Mouse (Mus musculus) CD4-positive helper T cell, adult 2 months (primary cell): ENCODE results near the gene Bex6.
"Not testable (repeated sequence)": the region's sequence is repeated elsewhere in the genome, so short reads cannot be mapped to it uniquely, and the experiment has no call there.

ENCODE experiments used
- DNase-seq: peaks from one replicate; pipeline ENCODE4 v3.0.0-alpha.2; 2012; ENCODE audit warnings: low read depth, missing footprints, low spot score

Gene Bex6

DNA sequence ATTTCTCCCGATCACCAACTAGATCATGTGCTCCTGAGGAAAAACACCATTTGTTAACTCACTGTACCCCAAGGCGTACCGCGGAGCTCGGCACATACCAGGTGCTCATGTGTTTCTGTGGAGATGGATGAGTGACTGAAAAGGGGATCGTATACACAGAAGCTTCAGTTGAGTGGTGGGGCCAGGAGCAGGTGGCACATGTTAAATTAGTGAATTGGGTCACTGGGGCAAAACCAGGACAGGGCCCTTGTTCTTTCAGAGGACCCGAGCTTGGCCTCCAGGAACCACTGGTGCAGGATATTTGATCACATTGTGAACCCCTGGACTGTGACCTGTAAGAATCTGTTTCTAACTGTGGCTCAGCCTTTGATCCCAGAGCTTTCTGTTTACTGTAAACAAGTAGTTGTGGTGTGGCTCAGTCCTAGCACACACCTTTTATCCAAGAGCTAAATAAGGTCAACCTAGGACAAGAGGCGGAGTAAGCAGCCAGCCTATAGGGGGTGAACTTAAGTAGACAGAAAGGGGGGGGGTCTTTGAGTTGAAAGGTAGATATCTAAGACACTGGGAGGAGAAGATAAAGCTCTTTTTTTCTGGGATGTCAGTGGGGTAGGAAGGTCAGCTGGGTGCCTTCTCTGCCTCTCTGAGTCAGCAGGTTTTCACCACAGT lies 5.2 kb upstream of the Bex6 start:
- DNase-seq, result no peak

DNA sequence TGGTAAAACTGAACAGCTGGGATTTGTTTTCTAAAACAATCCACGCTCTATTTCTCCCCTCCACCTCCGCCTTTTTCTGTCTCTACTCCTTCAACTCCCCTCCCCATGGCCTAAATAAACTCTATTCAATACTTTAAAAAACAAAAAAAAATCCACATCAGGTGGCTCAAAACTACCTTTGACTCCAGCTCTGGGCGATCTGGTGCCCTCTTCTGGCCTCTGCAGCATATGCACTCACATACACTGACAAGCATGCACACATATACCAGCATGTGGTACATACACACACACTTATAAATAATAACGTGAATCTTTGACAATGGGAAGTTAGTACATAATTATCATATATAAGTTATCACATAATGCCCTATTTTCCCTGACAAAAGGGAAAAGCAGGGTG lies 4.6 kb upstream of the Bex6 start:
- no peak for DNase-seq

DNA sequence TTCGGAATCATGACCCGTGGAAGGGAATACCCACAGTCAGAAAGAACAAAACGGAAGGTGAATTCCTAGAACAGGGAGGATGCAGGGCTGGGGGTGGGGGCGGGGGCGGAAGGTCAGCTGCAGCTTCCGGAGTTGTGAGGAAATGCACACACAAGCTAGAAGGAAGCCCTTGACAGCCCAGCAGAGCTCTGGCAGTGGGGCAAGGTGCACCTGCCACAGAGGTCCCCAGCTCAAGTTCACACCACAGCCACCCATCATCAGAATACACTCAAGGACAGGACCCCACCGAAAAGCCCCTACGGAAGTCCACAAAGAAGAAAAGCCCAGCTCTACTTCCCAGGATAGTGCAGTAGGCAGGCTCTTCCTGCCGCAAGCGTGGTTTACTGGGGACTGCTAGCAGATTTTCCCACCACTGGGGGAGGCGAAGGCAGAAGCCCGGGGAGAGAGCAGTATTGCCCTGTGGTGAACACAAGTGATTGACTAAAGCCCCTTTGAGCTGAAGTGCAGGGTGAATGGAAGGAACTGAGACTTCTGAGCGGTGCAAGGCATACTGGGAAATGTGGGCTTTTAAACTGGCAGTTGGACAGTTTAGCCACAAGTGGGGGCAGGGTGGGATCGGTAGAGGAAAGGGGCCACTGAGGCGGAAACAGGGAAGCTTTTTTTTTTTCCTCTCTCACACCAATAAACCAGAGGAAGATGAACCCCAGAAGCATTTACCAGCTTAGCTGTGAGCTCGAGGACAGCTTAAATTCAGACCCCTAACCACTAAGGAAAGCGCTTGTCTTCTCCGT lies 2.5 kb upstream of the Bex6 start:
- DNase-seq, result peak; percentile 69

DNA sequence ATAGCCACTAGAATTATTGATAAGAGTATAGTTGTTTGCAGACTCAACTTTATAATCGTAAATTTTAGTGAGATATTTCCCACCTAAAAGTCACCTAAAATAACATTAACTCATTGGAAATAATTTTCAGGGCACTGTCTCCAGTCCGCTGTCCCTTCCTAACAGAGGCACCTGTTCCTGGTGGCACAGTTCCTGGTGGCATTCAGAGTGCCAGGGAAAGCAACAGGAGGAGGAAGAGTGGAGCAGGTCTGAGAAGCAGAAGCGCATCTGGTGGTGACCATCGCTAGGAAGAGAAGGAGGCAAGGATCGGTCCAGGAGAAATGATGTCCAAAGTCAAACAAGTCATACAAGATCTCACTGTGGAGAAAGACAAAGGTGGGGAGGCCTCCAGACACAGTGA lies 6.4 kb downstream of the Bex6 start:
- no peak for DNase-seq

DNA sequence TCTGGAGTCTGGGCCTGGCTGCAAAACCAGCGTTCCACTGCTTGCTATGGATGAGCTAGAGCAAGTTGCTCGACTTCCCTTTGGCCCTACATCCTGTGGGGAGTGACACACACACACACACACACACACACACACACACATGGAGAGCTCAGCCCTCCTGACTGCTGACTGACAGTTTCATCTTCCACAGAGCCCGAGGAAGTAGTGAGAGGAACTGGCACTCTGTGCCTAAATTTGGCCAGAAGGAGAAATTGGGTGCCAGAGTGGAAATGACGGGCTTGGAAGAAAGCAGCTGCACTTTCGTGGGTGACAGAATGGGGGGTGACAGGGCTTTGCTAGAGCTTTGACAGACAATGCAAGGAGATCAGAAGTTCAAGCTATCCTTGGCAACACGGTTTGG lies 9.5 kb downstream of the Bex6 start:
- no peak for DNase-seq

DNA sequence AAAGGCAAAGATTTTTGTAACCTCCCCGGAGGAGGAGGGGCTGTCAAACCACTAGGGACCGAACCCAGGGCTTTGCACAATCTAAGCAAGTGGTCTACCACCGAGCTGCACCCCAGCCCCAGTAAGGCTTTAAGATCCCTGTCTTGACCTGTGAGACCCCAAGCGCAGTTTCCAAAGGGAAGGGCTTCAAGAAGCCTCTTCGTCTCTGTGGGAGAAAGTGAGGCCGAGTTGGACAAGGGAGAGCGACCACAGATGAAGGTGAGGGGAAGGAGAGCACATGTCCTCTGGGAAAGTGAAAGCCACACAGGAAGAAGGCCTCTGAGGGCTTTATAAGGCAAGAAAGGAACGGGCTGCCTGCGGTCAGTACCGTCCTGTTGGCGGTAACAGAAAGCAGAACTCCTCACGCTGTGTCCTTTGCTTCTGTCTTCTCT lies 10.4 kb downstream of the Bex6 start:
- DNase-seq, result peak; percentile 58

DNA sequence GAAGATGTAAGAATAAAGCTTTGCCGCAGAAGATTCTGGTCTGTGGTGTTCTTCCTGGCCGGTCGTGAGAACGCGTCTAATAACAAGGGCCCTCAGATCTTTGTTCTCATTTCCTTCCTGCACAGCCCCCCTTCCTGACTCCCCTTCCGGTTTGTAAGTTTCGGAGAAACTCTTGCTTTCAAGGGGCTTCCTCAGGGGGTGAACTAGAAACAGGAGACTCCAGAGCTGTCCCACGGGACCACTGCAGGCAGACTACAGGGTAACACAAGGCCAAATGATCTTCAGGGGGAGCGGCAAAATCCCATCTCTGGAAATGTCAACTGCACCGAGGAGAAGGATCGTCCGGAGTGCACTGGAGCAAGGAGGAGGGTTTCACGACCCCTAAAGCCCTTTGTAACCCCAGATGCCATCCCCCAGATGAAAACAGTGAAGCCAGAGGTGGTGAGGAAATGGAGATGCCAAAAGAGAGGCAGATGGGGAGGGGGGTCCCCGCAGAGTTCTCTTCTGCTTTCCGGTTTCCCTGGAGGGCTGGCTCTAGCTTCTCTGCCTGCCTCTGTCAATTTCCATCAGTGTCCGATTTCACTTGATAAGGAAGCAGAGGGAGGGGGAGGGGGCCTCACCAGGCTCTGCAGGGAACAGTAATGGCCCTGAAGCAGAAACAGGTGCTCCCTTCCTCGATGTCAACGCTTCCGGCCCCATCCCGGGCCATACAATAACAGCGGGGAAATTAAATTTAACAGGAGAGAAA lies 20.8 kb downstream of the Bex6 start:
- peak; percentile 57 for DNase-seq

DNA sequence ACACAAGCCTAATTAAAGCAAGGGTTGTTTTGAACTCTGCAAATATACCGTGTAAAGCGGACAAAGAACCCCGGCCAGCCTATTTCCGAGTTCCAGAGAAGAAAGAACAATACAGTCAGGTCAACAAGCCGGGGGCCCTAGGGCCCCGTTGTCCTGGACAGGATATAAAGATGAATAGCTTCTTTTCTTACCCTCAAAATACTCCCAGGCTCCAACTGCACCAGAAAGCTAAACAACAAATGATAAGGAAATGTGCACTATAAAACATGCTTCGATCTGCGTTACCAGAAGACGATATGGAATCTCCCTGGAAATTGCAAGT lies 21.3 kb downstream of the Bex6 start:
- no peak for DNase-seq

DNA sequence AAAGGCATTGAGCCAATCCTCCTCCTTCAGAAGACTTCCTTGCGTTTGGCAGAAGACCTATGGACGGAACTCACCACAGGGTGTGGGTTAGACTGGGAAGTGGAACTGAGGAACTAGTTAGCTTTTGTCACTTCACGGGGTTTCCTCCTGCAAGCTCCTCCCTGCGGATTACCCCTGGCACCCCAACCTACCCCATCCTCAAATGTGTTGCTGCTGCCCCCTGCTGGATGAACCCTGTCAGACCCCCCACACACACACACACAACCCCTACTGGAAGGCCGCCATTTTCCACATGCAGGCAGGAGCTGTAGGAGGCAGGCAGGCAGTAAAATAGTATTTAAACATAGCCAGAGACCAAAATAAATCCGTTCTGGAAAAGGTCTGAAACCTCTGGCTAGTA lies 23.1 kb downstream of the Bex6 start:
- peak; percentile 88 for DNase-seq

DNA sequence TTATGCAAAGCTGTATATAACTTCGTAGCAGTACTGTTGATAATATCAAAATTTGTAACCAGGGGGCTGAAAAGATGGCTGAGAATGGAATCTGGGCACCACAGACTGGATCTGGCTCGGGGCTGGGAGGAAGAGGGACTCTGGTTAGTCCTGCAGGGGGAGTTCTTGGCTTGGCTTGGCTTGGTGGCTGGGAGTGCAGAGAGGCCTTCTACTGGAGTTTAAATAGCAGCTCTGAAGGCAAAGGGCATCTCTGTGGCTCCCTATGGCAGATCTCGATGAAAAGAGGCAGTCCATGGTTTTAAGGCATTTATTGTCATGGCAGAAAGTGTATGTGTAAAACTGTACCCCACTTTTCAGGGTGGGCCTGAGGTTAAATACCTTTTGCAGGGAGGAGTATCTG lies 25.3 kb downstream of the Bex6 start:
- DNase-seq, result no peak

DNA sequence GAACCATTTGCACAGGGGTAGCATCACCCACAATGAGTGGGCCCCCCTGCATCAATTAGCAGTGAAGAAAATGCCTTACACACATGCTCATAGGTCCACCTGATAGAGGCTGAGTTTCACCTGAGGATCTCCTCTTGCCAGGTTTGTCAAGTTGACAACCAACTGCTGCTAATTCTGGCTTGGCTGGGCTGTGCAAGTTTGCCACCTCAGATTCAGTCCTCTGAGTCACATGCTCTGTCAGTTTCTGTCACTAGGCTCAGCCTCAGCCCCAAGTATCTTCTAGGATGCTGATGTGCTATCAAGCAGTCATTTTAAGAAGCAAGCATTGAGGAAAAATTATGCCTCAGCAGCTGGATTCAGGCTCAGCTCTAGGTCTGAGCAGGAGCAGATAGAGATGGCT lies 34.5 kb downstream of the Bex6 start:
- DNase-seq, result no peak

DNA sequence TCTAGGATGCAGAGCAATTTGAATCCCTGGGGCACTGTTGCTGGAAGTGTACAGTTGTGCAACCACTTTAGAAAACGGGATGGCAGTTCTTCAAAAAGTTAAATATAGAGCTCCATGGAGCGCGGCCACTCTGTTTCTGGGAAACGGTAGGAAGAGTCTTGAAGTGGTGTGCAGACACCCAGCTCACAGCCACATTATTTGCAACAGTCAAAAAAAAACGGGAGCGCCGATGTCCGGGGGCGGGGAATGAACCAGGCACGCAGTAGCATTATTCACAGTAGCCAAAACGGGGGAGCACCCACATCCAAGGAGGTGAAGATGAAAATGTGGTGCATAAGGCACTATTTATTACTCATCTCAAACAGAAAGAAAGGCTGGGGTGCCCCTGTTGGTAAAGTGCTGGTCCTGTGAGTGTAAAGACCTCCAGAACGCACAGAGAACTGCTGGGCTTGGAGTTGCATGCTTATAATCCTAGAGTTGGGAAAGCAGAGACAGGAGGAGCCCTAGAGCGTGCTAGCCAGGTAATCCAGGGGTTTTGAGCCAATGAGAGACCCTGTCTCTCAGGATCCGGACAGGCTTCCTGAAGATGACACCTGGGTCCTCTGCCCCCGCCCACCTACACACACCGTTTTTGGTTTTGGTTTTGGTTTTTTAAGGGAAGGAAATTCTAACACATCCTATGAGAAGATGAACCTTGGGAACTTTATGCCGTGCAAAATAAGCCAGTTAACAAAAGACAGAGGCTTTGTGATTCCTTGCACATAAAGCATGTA lies 35.4 kb downstream of the Bex6 start:
- DNase-seq, result peak; percentile 41

DNA sequence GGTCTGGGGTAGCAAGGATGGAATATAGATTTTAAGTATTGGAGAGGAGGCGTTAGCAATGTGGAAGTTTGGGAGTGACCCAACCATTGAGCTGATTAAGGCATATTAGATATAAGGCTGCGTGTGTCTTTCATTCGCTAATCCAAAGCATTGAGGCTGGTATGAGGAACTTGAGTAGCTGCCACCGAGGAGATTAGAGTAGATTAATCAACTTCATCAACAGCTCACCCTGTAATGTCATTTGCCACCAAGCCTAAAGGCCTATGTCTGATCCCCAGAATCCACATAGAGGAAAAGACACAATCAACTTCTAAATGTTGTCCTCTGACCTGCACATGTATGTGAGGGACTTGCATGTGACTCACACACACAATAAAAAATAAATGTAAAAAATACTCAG lies 42.2 kb downstream of the Bex6 start:
- DNase-seq, result no peak

DNA sequence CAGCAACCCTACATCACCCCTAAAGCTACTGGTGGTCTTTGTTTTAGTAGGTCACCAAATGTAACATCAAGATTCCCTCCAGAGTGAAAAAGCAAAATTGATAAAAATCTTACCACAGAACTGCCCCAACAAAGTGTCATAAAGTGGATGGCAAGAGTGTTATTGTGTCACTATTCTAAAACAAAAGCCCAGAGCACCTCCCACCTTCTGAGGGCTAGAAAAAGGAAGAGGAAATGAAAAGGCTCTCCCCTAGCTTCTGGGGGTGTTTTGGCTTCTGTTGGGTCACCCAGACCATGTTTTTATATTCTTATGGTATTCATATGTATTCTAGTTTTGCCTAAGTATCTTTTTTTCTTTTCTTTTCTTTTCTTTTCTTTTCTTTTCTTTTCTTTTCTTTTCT lies 42.8 kb downstream of the Bex6 start:
- DNase-seq, result no peak

DNA sequence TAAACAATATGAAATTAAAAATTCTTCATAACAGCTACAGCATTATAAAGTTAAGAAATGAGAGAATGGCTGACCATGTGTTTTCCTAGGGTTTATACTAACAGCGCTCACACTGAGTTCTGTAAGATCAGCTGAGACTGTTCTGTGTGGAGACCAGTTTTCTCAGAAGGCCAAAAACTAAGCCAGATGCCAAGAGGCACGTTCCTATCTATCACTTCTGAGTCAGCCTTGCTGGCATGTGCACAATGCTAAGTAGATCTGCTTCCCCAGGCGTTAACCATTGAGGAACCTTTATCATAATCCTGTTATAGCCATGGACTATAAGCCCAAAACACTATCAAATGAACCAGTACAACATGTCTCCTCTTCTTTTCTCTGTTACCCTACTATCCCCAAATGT lies 52.4 kb downstream of the Bex6 start:
- not testable (repeated sequence) for DNase-seq
